8 mouse cellular contexts compared by ENCODE assay signal in genomic region chr13:64128858-64129615, GRCm38 (mm10). TPM values are rescaled to one million over a fixed set of nuclear protein-coding genes. Genes with fewer than 3 reads are reported as not detected.
DNase-seq lines count a peak whose midpoint lies in the region; ATAC-seq lines count a peak whose summit lies in the region.

Gene Slc35d2, minus strand, starts transcription at chr13:64129368.

- peak within 1 kb of the TSS; percentile 72 for H3K4me2 ChIP-seq in forebrain, embryonic 11.5 days (ENCODE audit: low read depth, low read length, severe bottlenecking)

- intact Hi-C loops in heart, postnatal 25 days (cut with DNase I): loop anchor here (2.0 kb wide), 2 partner anchors 22 to 28 kb away; no protein-coding TSS in a partner anchor

- ATAC-seq in forebrain, embryonic 11.5 days (replicated peaks; ENCODE audit: low FRiP score): peak; percentile 56; the same call in 1 of the 2 replicates
- ATAC-seq in megakaryocyte-erythroid progenitor cell, adult 5-6 weeks (replicated peaks; ENCODE audit: low FRiP score, low TSS enrichment, poor library complexity, severe bottlenecking): peak; percentile 85

- H3K27me3 ChIP-seq in forebrain, embryonic 11.5 days (ENCODE audit: control insufficient read depth, insufficient read depth, low read length): no peaks in the 10 kb centered on the region

- no peaks in the 10 kb centered on the region for H3K4me1 ChIP-seq in forebrain, embryonic 11.5 days (replicated peaks; ENCODE audit: control insufficient read depth, insufficient read depth, low read length)

- H3K9me3 ChIP-seq in forebrain, embryonic 11.5 days (ENCODE audit: control insufficient read depth, low read length): no peaks in the 10 kb centered on the region

- WGBS in forebrain, embryonic 11.5 days: 8% methylated on average over 43 of the region's 44 CpGs

- no peaks in the 10 kb centered on the region; the same call in 1 of the 2 replicates for H3K36me3 ChIP-seq in forebrain, embryonic 11.5 days (ENCODE audit: control insufficient read depth, insufficient read depth, low read length)

- peak within 1 kb of the TSS; percentile 59 for H3K9ac ChIP-seq in forebrain, embryonic 11.5 days (ENCODE audit: low read length)

- DNase-seq in CD8-positive naive resting alpha-beta T cell, adult 2 months (ENCODE audit: low read depth in 2 of 2, low spot score in 2 of 2): peak; percentile 36 to 52
- peak; percentile 62 for DNase-seq in adipocyte (ENCODE audit: low spot score)
- peak; percentile 65 for DNase-seq in forebrain, embryonic 11.5 days (ENCODE audit: low spot score)
- DNase-seq in heart, postnatal 25 days (ENCODE audit: low spot score): peak; percentile 66
- DNase-seq in kidney, postnatal 4 days: peak; percentile 77 to 84
- peak; percentile 25 for DNase-seq in spleen, adult 12 weeks (ENCODE audit: low spot score)
- no peak for DNase-seq in layer of hippocampus, adult 9-11 months

- H3K4me3 ChIP-seq in forebrain, embryonic 11.5 days (ENCODE audit: low read depth, low read length): peak within 1 kb of the TSS; percentile 41

- no peak within 1 kb of the TSS for H3K27ac ChIP-seq in forebrain, embryonic 11.5 days (ENCODE audit: low read depth, low read length)

RNA-seq across cellular contexts. Expression of gene Slc35d2, which starts in this region (rescaled TPM):
- 2.2 and 3.1 TPM in 2 replicates for polyA plus RNA-seq in forebrain, embryonic 11.5 days (2014; fragmentation: Nextera tagmentation; extraction: Ambion mirVana)
- total RNA-seq in heart, postnatal 25 days (2021): 1 to 10 TPM; 1.5 to 1.6 TPM
- total RNA-seq in megakaryocyte-erythroid progenitor cell, adult 5-6 weeks (2014; fragmentation: Nextera tagmentation): 1.2 and 1.6 TPM in 2 replicates
- 3.0 and 11.7 TPM in 2 replicates for total RNA-seq in megakaryocyte-erythroid progenitor cell, adult 5-6 weeks (2017)
